Mouse (Mus musculus) limb, embryonic 12.5 days (tissue): Measurements from ENCODE around the gene Plekhm1. TPM values are rescaled to one million over a fixed set of nuclear protein-coding genes. Genes with fewer than 3 reads are reported as not detected.
"Not testable (repeated sequence)": the region's sequence is repeated elsewhere in the genome, so short reads cannot be mapped to it uniquely, and the experiment has no call there.

Experiments used
- ATAC-seq: fragments of 200-750 bp; cut with Nextera tagmentation; 2 replicates; pipeline ENCODE4 v1.8.0; 2017; ENCODE audit warnings: low read depth, moderate TSS enrichment; ENCODE audit not compliant: insufficient number of reproducible peaks, insufficient read depth, low FRiP score, low TSS enrichment
- H3K27ac ChIP-seq: fragments of 300-500 bp; sonication (generic); 2 replicates; pipeline ENCODE4 v1.5.1; 2016; ENCODE audit warnings: mild to moderate bottlenecking, moderate library complexity
- H3K27me3 ChIP-seq: fragments of 300-500 bp; sonication (generic); 2 replicates; pipeline ENCODE4 v1.6.1; 2016; ENCODE audit warnings: mild to moderate bottlenecking, moderate library complexity
- H3K36me3 ChIP-seq: fragments of 300-500 bp; sonication (generic); 2 replicates; pipeline ENCODE4 v1.6.1; 2016; ENCODE audit warnings: mild to moderate bottlenecking, moderate library complexity
- H3K4me1 ChIP-seq: fragments of 300-500 bp; sonication (generic); replicated peaks from 2 replicates; pipeline ENCODE4 v1.6.1; 2016
- H3K4me2 ChIP-seq: fragments of 300-500 bp; sonication (generic); 2 replicates; pipeline ENCODE4 v1.6.1; 2016; ENCODE audit warnings: mild to moderate bottlenecking, moderate library complexity
- H3K4me3 ChIP-seq: fragments of 300-500 bp; sonication (generic); replicated peaks from 2 replicates; pipeline ENCODE4 v1.5.1; 2016; ENCODE audit warnings: mild to moderate bottlenecking
- H3K9ac ChIP-seq: fragments of 300-500 bp; sonication (generic); replicated peaks from 2 replicates; pipeline ENCODE4 v1.6.1; 2016; ENCODE audit warnings: mild to moderate bottlenecking, moderate library complexity
- H3K9me3 ChIP-seq: fragments of 300-500 bp; sonication (generic); 2 replicates; pipeline ENCODE4 v1.6.1; 2016; ENCODE audit warnings: mild to moderate bottlenecking, moderate library complexity
- WGBS: fragments of 180-500 bp; shearing (Covaris S2); methylation state at CpG from one replicate; pipeline ENCODE4 v1.1.7; 2016; 5-methylcytosine and 5-hydroxymethylcytosine counted together
- polyA plus RNA-seq: library from polyadenylated mRNA; unstranded; fragments of >200 nt; fragmentation: Nextera tagmentation; extraction: Ambion mirVana; gene quantifications from 2 replicates; pipeline ENCODE4 v1.2.1, GENCODE M21; 2016

Gene Plekhm1
- 7.8 and 9.1 TPM in 2 replicates for polyA plus RNA-seq

- ATAC-seq: peak; percentile 96
- Histone ChIP-seq H3K27me3 (peaks cover 4% of the 10 kb centered on the region; the same call in 1 of the 2 replicates), H3K4me3 (peak within 1 kb of the TSS; percentile 75), H3K4me1 (peaks cover 15% of the 10 kb centered on the region), H3K27ac (no peak within 1 kb of the TSS), H3K9ac (peak within 1 kb of the TSS; percentile 70), H3K9me3 (no peaks in the 10 kb centered on the region), H3K4me2 (peak within 1 kb of the TSS; percentile 86), H3K36me3 (no peaks in the 10 kb centered on the region)
- under 1% methylated on average over 67 of the region's 67 CpGs for WGBS
These were observed at the start of gene Plekhm1 for GRCm38 (mm10) chr11:103411981-103412949. Gene Plekhm1, minus strand, starts transcription at chr11:103412687.

- H3K27ac ChIP-seq, H3K36me3 ChIP-seq, H3K9me3 ChIP-seq, H3K4me3 ChIP-seq, H3K27me3 ChIP-seq, H3K9ac ChIP-seq, H3K4me1 ChIP-seq, H3K4me2 ChIP-seq, ATAC-seq: not testable (repeated sequence)
- 100% methylated on average over 1 of the region's 1 CpGs for WGBS
These were observed 38.6 kb upstream of the Plekhm1 start for GRCm38 (mm10) chr11:103451105-103451504.

GRCm38 (mm10) chr11:103449721-103450120, 37.2 kb upstream of the Plekhm1 start:
- not testable (repeated sequence) for H3K27me3 ChIP-seq, H3K9ac ChIP-seq, H3K36me3 ChIP-seq, H3K27ac ChIP-seq, ATAC-seq, H3K4me2 ChIP-seq, H3K4me1 ChIP-seq, H3K9me3 ChIP-seq, H3K4me3 ChIP-seq
- WGBS: 87% methylated on average over 14 of the region's 14 CpGs

- Histone ChIP-seq H3K27ac (no peak overlapping the region), H3K4me3 (no peak overlapping the region), H3K4me1 (no peaks in the 10 kb centered on the region), H3K9ac (no peak overlapping the region), H3K36me3 (no peaks in the 10 kb centered on the region), H3K27me3 (no peaks in the 10 kb centered on the region), H3K9me3 (no peaks in the 10 kb centered on the region), H3K4me2 (no peak overlapping the region)
- WGBS: 88% methylated on average over 3 of the region's 3 CpGs
- no peak for ATAC-seq
These were observed 31.2 kb upstream of the Plekhm1 start for GRCm38 (mm10) chr11:103443678-103444077.

GRCm38 (mm10) chr11:103436282-103436681, 23.8 kb upstream of the Plekhm1 start:
- H3K4me2 ChIP-seq: no peak overlapping the region
- no peaks in the 10 kb centered on the region for H3K36me3 ChIP-seq
- no peaks in the 10 kb centered on the region for H3K4me1 ChIP-seq
- H3K4me3 ChIP-seq: no peak overlapping the region
- 79% methylated on average over 5 of the region's 5 CpGs for WGBS
- H3K27ac ChIP-seq: no peak overlapping the region
- no peak for ATAC-seq
- no peaks in the 10 kb centered on the region; the same call in 1 of the 2 replicates for H3K27me3 ChIP-seq
- no peaks in the 10 kb centered on the region for H3K9me3 ChIP-seq
- no peak overlapping the region for H3K9ac ChIP-seq

- ATAC-seq: no peak
- Histone ChIP-seq H3K27me3 (no peaks in the 10 kb centered on the region), H3K4me1 (0 out of 2 replicates have a peak, but pooled peaks cover 3% of the 10 kb centered on the region), H3K9me3 (no peaks in the 10 kb centered on the region), H3K9ac (no peak overlapping the region), H3K36me3 (no peaks in the 10 kb centered on the region), H3K27ac (no peak overlapping the region), H3K4me2 (no peak overlapping the region), H3K4me3 (no peak overlapping the region)
- 12% methylated on average over 5 of the region's 5 CpGs for whole genome bisulfite sequencing
These were observed 12.5 kb upstream of the Plekhm1 start for GRCm38 (mm10) chr11:103425031-103425430.

GRCm38 (mm10) chr11:103419667-103420066, 7.2 kb upstream of the Plekhm1 start:
- no peak for ATAC-seq
- WGBS: 81% methylated on average over 13 of the region's 13 CpGs

GRCm38 (mm10) chr11:103419226-103419625, 6.7 kb upstream of the Plekhm1 start:
- Histone ChIP-seq H3K9me3 (no peaks in the 10 kb centered on the region), H3K36me3 (no peaks in the 10 kb centered on the region), H3K4me2 (no peak overlapping the region), H3K4me1 (no peaks in the 10 kb centered on the region), H3K9ac (no peak overlapping the region), H3K27me3 (peaks cover 7% of the 10 kb centered on the region; the same call in 1 of the 2 replicates), H3K27ac (no peak overlapping the region), H3K4me3 (no peak overlapping the region)
- WGBS: 80% methylated on average over 5 of the region's 5 CpGs
- no peak for ATAC-seq

More at GRCm38 (mm10) chr11:103419667-103420066, 7.2 kb upstream of the Plekhm1 start:
- Histone ChIP-seq H3K4me1 (no peaks in the 10 kb centered on the region), H3K27me3 (0 out of 2 replicates have a peak, but pooled peaks cover 4% of the 10 kb centered on the region), H3K9ac (no peak overlapping the region), H3K36me3 (no peaks in the 10 kb centered on the region), H3K9me3 (no peaks in the 10 kb centered on the region), H3K27ac (no peak overlapping the region), H3K4me2 (no peak overlapping the region), H3K4me3 (no peak overlapping the region)

- Histone ChIP-seq H3K27ac (no peak overlapping the region), H3K9ac (no peak overlapping the region), H3K4me2 (peak overlapping the region; percentile 86), H3K9me3 (no peaks in the 10 kb centered on the region), H3K4me1 (peaks cover 15% of the 10 kb centered on the region), H3K36me3 (no peaks in the 10 kb centered on the region), H3K27me3 (peaks cover 4% of the 10 kb centered on the region; the same call in 1 of the 2 replicates), H3K4me3 (no peak overlapping the region)
- 97% methylated on average over 1 of the region's 1 CpGs for WGBS
- ATAC-seq: no peak
These were observed 1.0 kb upstream of the Plekhm1 start for GRCm38 (mm10) chr11:103413516-103413915.

- Histone ChIP-seq H3K4me3 (peak overlapping the region; percentile 75), H3K27me3 (peaks cover 4% of the 10 kb centered on the region; the same call in 1 of the 2 replicates), H3K4me2 (peak overlapping the region; percentile 86), H3K9me3 (no peaks in the 10 kb centered on the region), H3K36me3 (no peaks in the 10 kb centered on the region), H3K27ac (no peak overlapping the region), H3K9ac (peak overlapping the region; percentile 40; the same call in 1 of the 2 replicates), H3K4me1 (peaks cover 15% of the 10 kb centered on the region)
- 2% methylated on average over 14 of the region's 14 CpGs for WGBS
- ATAC-seq: peak; percentile 50
These were observed 500 bp upstream of the Plekhm1 start for GRCm38 (mm10) chr11:103412950-103413423.

GRCm38 (mm10) chr11:103411301-103411700, 1.2 kb downstream of the Plekhm1 start:
- Histone ChIP-seq H3K4me1 (peaks cover 15% of the 10 kb centered on the region), H3K4me3 (peak overlapping the region; percentile 75; the same call in 1 of the 2 replicates), H3K9me3 (no peaks in the 10 kb centered on the region), H3K36me3 (peaks cover 4% of the 10 kb centered on the region; the same call in 1 of the 2 replicates), H3K9ac (no peak overlapping the region), H3K27me3 (peaks cover 4% of the 10 kb centered on the region; the same call in 1 of the 2 replicates), H3K4me2 (peak overlapping the region; percentile 86), H3K27ac (no peak overlapping the region)
- WGBS: 59% methylated on average over 1 of the region's 1 CpGs
- no peak for ATAC-seq
